Mouse (Mus musculus) CH12.LX (cell line): ENCODE results near the gene Cyp4f17.

Experiments
- CTCF ChIP-seq, 2 experiments: IDR thresholded peaks in 1 of 2; conservative IDR thresholded peaks in 1 of 2; 2 replicates each; pipeline ENCODE4 v1.5.1; 2011 to 2012; ENCODE audit warnings: low read depth in 2 of 2, low read length in 2 of 2, improper control_type of control experiment in 1 of 2, inconsistent platforms in 1 of 2, mild to moderate bottlenecking in 1 of 2, moderate library complexity in 1 of 2
- EP300 ChIP-seq: IDR thresholded peaks from 2 replicates; pipeline ENCODE4 v1.6.1; 2011; ENCODE audit warnings: low read length, improper control_type of control experiment
- MYC ChIP-seq: IDR thresholded peaks from 2 replicates; pipeline ENCODE4 v1.6.1; 2011; ENCODE audit warnings: low read depth, mild to moderate bottlenecking, improper control_type of control experiment, low read length

DNA sequence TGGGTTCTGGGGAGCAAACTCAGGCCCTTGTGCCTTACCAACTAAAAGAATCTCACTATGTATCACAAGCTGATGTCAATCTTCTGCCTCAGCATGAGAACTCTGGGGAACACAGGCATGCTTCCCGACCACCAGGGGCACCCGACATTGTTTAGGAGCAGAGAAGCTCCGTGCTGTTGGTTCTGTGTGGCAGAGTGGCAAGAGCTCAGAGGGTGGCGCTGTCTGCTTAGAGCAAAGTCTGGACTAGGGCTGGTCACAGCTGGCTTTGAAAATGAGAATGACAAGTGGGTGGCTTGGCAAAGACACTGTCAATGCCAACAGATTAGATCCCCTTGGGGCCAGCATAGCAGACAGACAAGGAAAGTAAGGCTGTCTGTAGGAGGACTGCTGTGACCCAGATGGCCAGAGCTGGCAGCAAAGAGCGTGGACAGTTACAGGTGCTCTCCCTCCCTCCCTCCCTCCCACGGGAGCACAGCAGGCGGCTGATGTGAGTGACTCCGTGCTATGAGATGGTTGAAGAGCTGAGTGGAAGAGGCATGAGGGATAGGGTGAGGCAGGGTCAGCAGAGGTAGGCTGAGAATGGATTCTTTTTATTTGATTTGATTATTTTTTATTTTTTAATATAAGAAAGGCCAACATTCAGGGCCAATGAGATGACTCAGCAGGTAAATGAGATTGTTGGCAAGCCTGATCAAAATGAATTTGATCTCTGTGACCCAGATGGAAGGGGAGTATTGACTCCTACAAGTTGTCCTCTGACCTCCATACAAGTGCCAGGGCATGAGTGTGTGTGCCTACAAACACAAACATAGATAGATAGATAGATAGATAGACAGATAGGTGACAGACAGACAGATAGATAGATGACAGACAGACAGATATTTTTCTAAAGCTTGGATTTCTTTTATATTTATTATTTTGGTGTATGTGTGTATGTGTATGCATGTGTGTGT is 26.0 kb upstream of the Cyp4f17 start:
- TF ChIP-seq CTCF (conservative IDR thresholded peaks at IDR 0.05 in 1 of 2, IDR thresholded peaks at IDR 0.05 in 1 of 2; ENCODE audit: low read depth in 2 of 2, low read length in 2 of 2), result peak in 1 of 2 experiments; percentile 75; a peak in 2 of 4 replicates
- no peak for TF ChIP-seq EP300
- no peak for TF ChIP-seq MYC
